Mouse (Mus musculus) olfactory bulb, adult 2 months (tissue): ENCODE data around the gene Tbl3. TPM values are rescaled to one million over a fixed set of nuclear protein-coding genes. Genes with fewer than 3 reads are reported as not detected.

ENCODE experiments used
- H3K27ac ChIP-seq: fragments of 200-500 bp; 2 replicates; pipeline ENCODE4 v1.5.1; 2012; ENCODE audit warnings: low read depth, low read length; ENCODE audit not compliant: insufficient read depth
- H3K4me1 ChIP-seq: fragments of 200-500 bp; 2 replicates; pipeline ENCODE4 v1.6.1; 2012; ENCODE audit warnings: low read length; ENCODE audit not compliant: control insufficient read depth, insufficient read depth
- H3K4me3 ChIP-seq: fragments of 200-500 bp; 2 replicates; pipeline ENCODE4 v1.5.1; 2012; ENCODE audit warnings: mild to moderate bottlenecking, low read depth, low read length, moderate library complexity; ENCODE audit not compliant: insufficient read depth
- CTCF ChIP-seq: fragments of 200-500 bp; IDR thresholded peaks from 2 replicates; pipeline ENCODE4 v1.5.1; 2012; ENCODE audit warnings: low read depth, mild to moderate bottlenecking, low read length, moderate library complexity; ENCODE audit not compliant: insufficient read depth
- POLR2A ChIP-seq: fragments of 200-500 bp; IDR thresholded peaks from 2 replicates; pipeline ENCODE4 v1.6.1; 2012; ENCODE audit warnings: mild to moderate bottlenecking, low read depth, low read length, moderate library complexity; ENCODE audit not compliant: insufficient read depth
- WGBS: fragments of 180-500 bp; shearing (Covaris S2); methylation state at CpG from one replicate; pipeline ENCODE4 v1.1.7; 2018; 5-methylcytosine and 5-hydroxymethylcytosine counted together
- polyA plus RNA-seq: library from polyadenylated mRNA; stranded (reverse); fragments of >200 nt; gene quantifications from 2 replicates; pipeline ENCODE4 v1.2.4, GENCODE M21; 2012; ENCODE audit warnings: low replicate concordance; ENCODE audit not compliant: missing spikeins, insufficient read depth, insufficient read length

Tbl3 gene
- polyA plus RNA-seq: not detected in 2 replicates

DNA sequence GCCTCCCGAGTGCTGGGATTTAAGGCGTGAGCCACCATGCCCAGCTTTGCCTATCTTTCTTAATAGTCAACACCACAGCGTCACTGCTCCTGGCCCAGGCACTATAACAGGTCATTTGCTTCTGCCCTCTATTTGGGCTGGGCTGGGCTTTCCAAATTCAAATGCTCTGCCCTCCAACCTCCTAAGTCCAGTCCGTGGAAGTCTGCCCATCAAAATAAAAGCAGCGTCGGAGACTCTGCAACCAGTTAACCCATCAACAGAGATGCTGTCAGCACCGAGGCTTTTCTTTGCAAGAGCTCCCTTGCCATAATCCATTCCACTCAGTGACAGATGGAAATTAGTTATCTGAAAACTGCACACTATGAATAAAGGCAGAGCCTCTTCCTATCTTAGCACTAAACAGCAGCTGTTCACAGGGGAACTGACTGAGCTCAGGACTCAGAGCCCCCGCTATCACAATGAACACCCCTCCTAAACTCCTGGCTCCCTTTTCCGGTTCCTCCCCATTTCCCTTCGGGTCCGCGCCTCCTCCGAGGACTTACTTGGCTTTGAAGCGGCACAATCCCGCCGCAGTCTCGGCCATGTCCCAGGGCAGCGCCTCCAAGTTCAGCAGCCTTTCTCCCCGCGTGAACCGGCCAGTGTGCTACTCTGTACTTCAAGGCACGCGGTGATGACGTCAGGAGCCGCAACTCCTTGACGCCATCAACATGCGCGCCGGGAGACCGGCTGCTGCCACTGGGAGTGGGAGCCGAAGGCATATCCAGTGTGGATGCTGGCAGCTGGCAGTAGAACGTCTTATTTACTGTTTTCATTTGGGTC is at the start of gene Tbl3:
Gene Tbl3 (minus strand): TSS at position 679 of the 819 bp plus-strand sequence.
- H3K27ac ChIP-seq: peak within 1 kb of the TSS; percentile 25
- 3% methylated on average over 32 of the region's 32 CpGs for WGBS

GRCm38 (mm10) chr17:24752415-24753394 is 45.2 kb upstream of the Tbl3 start, which contains the start of gene Hs3st6:
Gene Hs3st6, plus strand, starts transcription at chr17:24752988.
- WGBS: under 1% methylated on average over 81 of the region's 82 CpGs
- Histone ChIP-seq H3K27ac (no peak within 1 kb of the TSS), H3K4me1 (peaks cover 11% of the 10 kb centered on the region), H3K4me3 (peak within 1 kb of the TSS; percentile 36)
- TF ChIP-seq CTCF (no peak), POLR2A (no peak)

More for the DNA sequence above, at the start of gene Tbl3:
- H3K4me1 ChIP-seq: peaks cover 6% of the 10 kb centered on the region; the same call in 1 of the 2 replicates
- H3K4me3 ChIP-seq: peak within 1 kb of the TSS; percentile 96
- TF ChIP-seq POLR2A (peak; percentile 86; the same call in 1 of the 2 replicates), CTCF (no peak)

DNA sequence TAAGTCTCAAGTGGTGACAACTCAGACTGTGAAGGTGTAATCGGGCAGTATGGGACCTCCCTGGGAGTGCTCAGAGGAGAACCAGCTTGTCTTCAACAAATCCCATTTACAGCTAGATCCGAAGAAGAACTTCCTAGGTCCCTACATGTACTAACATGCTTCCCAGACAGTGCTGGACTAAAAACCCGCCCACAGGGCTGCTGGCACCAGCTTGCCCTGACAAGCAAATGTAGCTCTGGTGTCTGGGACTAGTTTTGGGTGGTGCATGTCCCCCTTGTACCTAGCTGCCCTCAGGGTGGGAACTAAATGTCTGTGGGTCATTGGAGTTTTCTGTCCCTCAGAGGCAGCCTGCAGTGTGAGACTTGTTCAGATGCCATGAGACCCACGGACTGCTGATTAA is 44.1 kb upstream of the Tbl3 start:
- WGBS: 18% methylated on average over 4 of the region's 4 CpGs
- Histone ChIP-seq H3K4me3 (no peak overlapping the region), H3K27ac (no peak overlapping the region), H3K4me1 (peaks cover 11% of the 10 kb centered on the region)
- TF ChIP-seq CTCF: no peak
- TF ChIP-seq POLR2A: no peak

DNA sequence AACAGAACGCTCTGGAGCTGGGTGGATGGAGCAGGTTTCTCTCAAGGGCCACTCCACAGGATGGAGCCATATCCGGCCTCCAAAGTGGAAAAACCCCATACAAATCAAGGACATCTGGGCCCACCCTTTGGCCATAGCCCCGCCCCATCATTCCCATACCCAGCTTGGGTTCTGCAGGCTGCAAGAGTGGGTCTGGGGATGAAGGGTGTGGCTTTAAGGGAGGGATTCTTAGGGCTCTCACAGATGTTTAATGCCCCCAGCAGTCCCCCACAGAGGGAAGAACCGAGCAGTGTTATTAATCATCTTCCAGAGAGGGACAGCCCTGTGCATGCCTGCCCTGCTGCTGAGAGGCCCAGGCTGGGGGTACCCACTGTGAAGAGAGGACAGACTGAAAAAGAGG is 39.5 kb upstream of the Tbl3 start:
- 69% methylated on average over 4 of the region's 4 CpGs for WGBS
- H3K4me3 ChIP-seq: no peak overlapping the region
- TF ChIP-seq POLR2A (no peak), CTCF (no peak)

DNA sequence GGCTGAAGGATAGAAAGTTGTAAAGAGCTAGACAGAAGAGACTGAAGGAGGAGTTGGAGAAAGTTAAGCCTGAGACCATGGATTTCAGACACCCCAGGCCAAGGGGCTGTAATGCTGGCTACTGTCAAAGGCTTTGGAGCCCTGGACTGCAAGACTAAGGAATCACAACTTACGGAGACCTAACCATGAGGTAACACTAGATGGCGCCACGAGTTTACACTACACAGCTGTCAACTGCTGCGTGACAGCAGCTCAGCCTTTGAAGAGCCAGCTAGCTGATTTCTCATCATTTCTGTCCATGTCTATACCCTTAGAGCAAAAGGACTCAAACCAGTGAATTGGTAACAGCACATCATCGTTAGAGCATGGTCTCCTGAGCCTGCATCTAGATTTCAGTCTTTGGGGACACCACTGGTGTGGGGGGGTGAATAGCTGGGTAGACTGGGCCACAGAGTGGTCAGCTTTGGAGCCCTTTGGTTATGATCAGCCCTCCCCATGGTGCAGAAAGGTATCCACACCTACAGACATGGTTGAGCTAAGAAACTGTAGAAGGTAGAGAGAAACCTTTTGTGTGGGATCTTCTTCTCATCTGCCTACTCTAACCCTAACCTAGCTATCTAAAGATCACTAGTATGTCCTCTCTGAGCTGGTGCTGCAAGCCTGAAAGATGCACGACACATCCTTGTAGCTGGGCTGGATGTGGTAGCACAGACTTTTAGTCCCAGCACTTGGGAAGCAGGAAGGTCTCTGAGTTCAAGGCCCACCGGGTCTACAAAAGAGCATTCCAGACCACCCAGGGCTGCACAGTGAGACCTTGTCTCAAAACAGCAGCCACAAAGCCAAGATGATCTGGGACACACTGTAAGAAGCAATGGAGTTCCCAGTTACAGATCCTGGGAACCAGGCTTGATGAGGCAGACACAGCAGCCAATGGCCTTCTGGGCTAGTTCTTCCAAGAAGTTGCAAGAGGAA is 38.4 kb upstream of the Tbl3 start:
- WGBS: 22% methylated on average over 7 of the region's 7 CpGs
- no peaks in the 10 kb centered on the region for H3K4me1 ChIP-seq
- TF ChIP-seq POLR2A: no peak
- peak; percentile 28; the same call in 1 of the 2 replicates for TF ChIP-seq CTCF

More for the DNA sequence above, 39.5 kb upstream of the Tbl3 start:
- Histone ChIP-seq H3K27ac (no peak overlapping the region), H3K4me1 (no peaks in the 10 kb centered on the region)

GRCm38 (mm10) chr17:24744381-24744780 is 36.9 kb upstream of the Tbl3 start:
- WGBS: 80% methylated on average over 3 of the region's 3 CpGs
- Histone ChIP-seq H3K27ac (no peak overlapping the region), H3K4me3 (no peak overlapping the region), H3K4me1 (no peaks in the 10 kb centered on the region)
- TF ChIP-seq POLR2A (no peak), CTCF (no peak)

More for the DNA sequence above, 38.4 kb upstream of the Tbl3 start:
- Histone ChIP-seq H3K4me3 (no peak overlapping the region), H3K27ac (no peak overlapping the region)

DNA sequence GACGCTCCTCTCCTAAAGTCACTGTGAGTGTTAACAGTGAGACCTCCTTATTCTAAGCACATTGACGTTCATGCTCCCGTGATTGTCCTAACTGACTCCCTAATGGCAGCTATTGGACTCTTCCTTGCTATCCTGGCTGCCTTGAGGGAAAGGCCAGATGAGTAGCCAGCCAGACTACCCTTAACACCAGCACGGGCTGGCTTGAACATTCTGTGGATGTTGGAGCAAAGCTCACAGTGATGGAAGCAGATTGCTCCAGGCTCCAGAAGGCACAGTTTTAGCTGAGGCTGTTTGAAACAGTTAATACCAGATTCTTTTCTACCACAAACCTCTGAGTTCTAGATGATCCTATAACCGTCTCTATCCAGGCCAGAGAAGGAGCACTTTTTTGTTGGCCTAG is 36.4 kb upstream of the Tbl3 start:
- Histone ChIP-seq H3K4me1 (no peaks in the 10 kb centered on the region), H3K27ac (no peak overlapping the region), H3K4me3 (no peak overlapping the region)
- 80% methylated on average over 5 of the region's 5 CpGs for WGBS
- TF ChIP-seq CTCF (no peak), POLR2A (no peak)

- Histone ChIP-seq H3K27ac (no peak overlapping the region), H3K4me1 (no peaks in the 10 kb centered on the region), H3K4me3 (no peak overlapping the region)
- TF ChIP-seq CTCF: no peak
- 73% methylated on average over 8 of the region's 8 CpGs for WGBS
These were observed 34.8 kb upstream of the Tbl3 start for GRCm38 (mm10) chr17:24742307-24742706.
